Mouse (Mus musculus): Measurements from ENCODE around the gene Irx1.

The Irx1 gene

DNA sequence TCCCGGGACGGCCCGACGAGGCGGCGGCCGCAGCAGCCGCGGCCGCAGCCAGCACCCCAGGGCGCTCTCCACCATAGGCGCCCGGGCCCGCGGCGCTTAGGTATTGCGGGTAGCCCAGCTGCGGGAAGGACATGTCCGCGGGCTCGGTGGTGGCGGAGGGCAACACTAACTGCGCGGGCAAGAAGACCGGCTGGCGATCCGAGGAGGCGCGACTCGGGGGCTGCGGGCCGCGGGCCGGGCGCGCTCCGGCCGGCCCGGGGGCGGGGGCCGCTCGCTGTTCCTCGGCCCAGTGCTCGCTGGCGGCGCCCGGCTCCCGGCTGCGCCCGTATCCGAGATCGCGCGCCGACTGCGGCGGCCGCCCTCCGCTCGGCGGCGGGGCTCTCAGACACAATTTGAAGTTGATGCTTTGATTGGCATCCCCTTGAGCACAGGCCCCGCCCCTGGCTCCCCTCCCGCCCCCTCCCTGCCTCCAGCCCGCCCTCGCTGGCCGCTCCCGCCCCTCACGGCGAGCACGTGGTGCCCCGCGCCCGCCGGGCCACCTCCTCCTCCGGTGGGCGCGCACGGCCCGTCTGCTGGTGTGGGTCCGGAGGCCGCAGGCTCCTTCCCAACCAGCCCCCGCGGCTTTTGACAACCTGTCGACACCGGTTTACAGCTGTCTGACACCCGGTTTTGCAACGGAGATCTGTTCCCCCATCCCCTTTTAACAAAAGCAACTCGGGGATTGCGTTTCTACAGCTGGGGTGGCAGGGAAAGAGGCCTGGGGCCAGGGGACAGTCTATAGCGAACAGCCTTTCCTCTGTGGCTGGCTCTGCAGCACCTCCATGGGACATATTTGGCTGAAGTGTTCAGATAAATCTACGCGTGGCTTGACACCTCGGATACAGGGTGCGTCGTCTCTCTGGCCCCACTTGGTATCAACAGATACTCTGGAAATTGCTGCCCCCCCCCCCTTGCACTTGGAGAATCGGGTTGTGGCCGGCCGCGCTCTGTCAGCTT, at the start of gene Irx1:
TSS of gene Irx1 (minus strand) at position 368 of the 996 bp plus-strand sequence.
- peak; percentile 3 for DNase-seq (ENCODE audit: low spot score)

DNA sequence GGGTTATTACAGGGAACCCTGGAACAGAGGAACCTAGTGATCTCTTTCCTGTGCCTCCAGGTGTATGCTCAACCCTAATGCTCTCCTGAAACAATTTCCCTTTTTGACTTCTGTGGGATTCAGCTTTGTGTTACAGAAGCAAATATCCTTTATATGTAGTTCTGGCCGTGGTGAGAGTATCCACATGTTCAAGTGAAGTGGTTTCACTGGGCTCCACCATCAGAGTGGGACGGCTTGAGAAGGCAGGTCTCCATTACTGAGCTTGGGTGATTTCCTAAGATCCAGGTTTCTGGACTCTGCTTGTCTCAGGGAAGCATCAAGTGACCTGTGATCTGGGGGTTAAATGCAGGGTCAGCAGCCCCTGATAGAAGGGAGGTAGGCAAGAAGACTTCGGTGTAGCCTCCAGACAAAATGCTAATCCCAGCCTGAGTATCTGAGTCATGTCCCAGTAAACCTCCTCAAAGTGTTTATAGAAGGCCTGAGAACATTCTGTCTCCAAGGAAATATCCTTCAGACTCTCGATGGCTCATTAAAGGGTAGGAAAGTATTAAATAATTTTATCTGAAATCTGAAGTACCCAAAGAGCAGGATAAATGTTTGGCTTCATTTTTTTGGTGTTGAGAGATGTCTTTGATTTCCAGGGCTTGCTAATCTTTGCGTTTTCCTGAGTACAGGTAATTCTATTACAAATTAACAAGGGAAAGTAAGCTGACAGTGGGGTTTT, 16.6 kb upstream of the Irx1 start:
- no peak for DNase-seq (ENCODE audit: low spot score)

DNA sequence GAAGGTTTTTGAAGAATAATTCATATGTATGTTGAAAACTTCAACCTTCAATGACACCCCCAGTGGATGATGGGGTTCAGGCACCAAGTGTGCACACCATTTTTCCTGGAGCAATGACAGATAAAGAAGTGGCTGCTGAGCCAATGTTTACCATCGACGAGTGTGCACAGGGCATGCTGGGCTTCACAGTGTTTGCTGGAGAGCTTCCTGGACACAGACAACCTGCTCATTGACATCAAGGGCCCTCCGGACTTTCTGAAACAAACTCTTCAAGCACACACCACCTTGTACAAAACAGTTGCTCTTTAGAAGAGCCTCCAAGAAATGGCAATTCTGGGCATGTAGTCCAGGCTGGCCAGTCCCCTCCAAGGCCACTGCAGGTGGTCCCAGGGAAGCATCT, 12.2 kb upstream of the Irx1 start:
- no peak for DNase-seq (ENCODE audit: low spot score)

DNA sequence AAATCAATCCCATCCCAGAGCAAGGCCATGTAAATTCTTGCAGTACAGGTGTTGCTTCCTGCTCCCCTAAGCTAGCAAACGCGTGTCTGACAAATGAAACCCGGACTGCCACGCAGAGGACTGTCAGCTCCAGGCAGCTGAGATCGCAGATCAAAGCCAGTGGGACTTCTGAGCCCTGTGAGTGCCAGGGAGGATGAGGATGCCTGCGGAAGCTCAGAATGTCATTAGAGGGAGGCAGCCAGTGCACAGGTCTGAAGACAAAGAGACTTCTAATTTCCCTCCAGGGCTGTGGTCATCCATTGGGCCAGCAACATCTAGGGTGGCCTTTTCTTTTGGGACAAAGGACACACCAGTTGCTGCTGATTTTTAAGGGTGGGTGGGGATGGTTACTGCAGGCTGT, 4.8 kb upstream of the Irx1 start:
- DNase-seq (ENCODE audit: low spot score), result no peak

DNA sequence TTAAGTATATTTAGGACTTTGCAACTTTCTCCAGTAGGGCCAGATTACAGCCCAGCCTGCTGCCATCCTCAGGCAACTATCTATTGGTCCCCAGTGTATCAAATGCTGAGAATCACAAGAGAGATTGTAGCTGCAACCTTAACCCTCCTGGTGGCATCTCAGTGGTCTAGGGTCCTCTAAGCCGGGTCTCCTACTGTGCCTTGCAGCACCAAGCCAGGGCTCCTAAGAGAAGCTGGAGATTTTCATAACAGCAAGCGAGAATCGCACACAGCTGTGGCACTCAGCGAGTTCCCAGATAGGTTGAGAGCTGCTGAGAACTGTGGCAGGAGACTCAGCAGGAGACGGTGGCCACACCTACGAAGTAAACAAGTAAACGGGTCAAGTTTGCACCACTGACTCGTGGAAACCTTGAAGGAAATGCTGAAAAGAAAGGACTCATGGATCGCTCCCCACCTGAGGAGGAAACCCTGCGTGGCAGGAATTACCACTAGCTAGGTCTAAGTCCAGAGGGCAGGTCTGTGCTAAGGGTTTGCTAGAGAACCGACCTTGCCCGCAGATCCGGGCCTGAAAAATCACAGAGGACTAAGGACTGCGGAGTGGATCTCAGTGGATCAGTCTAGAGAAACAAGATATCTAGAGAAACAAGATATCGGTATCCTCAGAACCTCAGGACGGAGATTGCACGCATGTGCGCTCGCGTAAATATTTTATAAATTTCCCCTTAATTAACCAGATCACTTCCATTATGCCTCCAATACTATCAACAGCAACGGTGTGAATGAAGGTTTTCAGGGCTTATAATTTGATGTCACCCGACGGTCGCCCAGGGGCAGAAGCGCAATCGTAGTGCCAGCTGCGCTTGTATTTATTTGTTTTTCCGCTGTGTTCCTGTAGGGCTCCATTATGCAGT, 4.1 kb upstream of the Irx1 start:
- DNase-seq (ENCODE audit: low spot score), result no peak

DNA sequence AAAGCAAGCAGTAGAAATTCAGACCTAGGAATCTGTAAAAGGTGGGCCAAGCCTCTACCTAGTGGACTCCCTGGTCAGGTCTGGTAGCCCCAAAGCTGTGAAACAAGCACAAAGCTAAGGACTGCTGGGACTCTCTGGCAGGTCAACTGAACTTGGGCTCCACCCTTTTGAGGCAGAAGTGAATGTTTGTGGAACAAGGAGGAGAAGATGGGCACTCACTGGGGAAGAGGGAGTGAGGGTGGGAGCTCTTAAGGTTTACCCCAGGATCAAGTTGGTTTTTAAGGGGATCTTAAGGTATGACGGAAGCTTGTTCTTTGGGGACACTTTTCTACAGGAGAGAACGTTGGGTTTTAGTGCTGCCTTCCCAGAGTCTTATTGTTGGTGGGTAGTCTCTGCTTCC, 3.1 kb upstream of the Irx1 start:
- no peak for DNase-seq (ENCODE audit: low spot score)

DNA sequence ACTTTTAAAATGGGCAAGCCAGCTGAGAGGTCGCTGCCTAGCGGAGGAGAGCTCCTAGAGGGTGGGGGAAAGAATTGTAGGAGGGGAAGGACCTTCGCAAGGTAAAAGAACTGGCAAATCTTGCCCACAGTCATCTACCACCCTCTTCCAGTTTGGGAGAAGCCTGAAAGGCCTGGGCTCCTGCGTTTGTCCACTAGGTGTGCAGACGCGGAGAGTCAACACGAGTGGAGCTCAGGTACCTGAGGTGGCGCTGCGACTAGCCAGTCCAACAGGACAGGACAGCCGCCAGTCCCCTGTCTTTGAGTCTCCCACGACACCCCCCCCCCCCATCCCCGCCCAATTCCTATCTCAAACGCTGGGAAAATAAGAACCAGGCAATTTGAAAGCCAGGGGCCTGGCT, 843 bp upstream of the Irx1 start:
- DNase-seq (ENCODE audit: low spot score), result no peak

- peak; percentile 6 for DNase-seq (ENCODE audit: low spot score)
These were observed 715 bp downstream of the Irx1 start for GRCm38 (mm10) chr13:71962661-71963355.

GRCm38 (mm10) chr13:71961891-71962660, 1.4 kb downstream of the Irx1 start:
- peak; percentile 4 for DNase-seq (ENCODE audit: low spot score)

GRCm38 (mm10) chr13:71960846-71961735, 2.4 kb downstream of the Irx1 start:
- no peak for DNase-seq (ENCODE audit: low spot score)

- DNase-seq (ENCODE audit: low spot score), result no peak
These were observed 3.2 kb downstream of the Irx1 start for GRCm38 (mm10) chr13:71960277-71960672.

- DNase-seq (ENCODE audit: low spot score), result no peak
These were observed 3.9 kb downstream of the Irx1 start for GRCm38 (mm10) chr13:71959361-71960276.

DNA sequence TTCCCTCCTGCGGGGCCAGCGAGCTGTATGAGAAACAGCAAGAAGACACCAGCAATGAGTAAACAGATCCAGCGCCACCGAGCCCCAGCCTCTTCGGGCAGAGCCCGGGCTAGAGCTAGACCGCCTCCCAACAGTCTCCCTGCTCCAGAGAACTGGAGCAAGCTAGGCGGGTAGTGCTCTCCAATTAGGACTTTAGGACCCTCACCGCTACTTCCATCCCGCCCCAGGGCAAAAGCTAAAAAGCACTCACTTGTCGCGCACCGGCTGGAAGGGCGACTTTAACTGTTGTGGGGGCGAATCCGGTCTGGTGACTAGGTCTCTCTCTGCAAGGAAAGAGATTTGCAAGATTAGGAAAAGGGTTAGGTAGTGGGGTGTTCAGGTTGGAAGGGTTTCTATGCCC, 4.9 kb downstream of the Irx1 start:
- no peak for DNase-seq (ENCODE audit: low spot score)

GRCm38 (mm10) chr13:71957811-71958351, 5.6 kb downstream of the Irx1 start:
- DNase-seq (ENCODE audit: low spot score), result no peak

GRCm38 (mm10) chr13:71957147-71957546, 6.4 kb downstream of the Irx1 start:
- no peak for DNase-seq (ENCODE audit: low spot score)

DNA sequence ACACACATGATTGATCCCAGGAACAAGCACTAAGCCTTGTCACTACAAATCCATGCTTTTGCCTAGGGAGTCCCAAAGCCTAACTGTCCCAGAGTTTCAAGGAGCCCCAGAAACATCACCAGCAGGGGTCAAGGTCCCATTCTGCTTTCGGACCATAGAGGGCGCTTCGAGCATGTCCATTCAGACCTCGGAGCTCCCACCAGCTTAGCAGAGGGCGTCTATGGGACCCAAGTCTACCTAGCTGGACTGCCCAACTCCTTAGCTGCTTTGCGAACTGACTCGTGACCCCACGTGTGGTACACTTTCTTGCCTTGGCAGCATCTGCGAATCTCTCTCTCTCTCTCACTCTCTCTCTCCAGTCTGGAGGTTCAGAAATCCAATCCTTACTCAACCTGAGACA, 7.0 kb downstream of the Irx1 start:
- DNase-seq (ENCODE audit: low spot score), result peak; percentile 13

DNA sequence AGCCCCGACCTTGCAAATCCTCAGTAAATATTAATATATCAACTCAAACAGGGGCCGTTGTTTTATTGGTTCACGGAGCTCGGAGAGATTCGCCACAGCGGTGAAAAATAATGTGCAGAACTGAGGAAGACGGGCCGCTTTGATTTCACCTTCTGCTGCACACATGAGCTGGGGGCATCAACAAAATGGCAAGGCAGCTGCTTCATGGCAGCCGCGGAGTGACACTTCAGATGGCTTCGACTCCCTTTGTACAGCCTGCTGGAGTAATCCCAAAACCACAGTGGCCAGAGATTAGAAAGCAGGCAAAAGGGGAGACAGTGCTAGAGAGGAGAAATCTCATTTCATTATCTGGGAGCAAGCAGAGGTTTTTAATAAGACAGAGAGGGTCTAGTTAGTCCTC, 11.6 kb downstream of the Irx1 start:
- no peak for DNase-seq (ENCODE audit: low spot score)

GRCm38 (mm10) chr13:71949859-71950258, 13.7 kb downstream of the Irx1 start:
- no peak for DNase-seq (ENCODE audit: low spot score)

Data from ovary, postnatal 36 days (tissue).